Mouse (Mus musculus) myocyte (in vitro differentiated cells): ENCODE measurements around the gene Ubr1.

Source experiments
- MAX ChIP-seq: IDR thresholded peaks from one replicate; pipeline ENCODE4 v1.6.1; 2011; ENCODE audit warnings: low read depth, mild to moderate bottlenecking, control low read depth
- MYOD1 ChIP-seq, 3 experiments: IDR thresholded peaks; one replicate each; pipeline ENCODE4 v1.6.1; 2011; ENCODE audit warnings: control low read depth in 2 of 3, low read depth in 2 of 3, mild to moderate bottlenecking in 2 of 3, moderate library complexity in 1 of 3; ENCODE audit not compliant: insufficient read length in 2 of 3, control insufficient read depth in 1 of 3
- POLR2A ChIP-seq: IDR thresholded peaks from one replicate; pipeline ENCODE4 v1.6.1; 2011; ENCODE audit warnings: low read depth, mild to moderate bottlenecking, control low read depth, moderate library complexity; ENCODE audit not compliant: insufficient read length

- TF ChIP-seq MYOD1 (IDR thresholded peaks at IDR 0.05; ENCODE audit: control insufficient read depth in 1 of 3, insufficient read length in 2 of 3, low read depth in 2 of 3) (no peak), POLR2A (no peak), MAX (no peak)
Measured at GRCm38 (mm10) chr2:121016226-121016625, 45.7 kb upstream of the Ubr1 start.
